Mouse (Mus musculus): ENCODE data around the gene Atp9a.

Atp9a gene

GRCm38 (mm10) chr2:168640460-168640859 is 101.7 kb downstream of the Atp9a start:
- DNase-seq (ENCODE audit: low spot score): no peak

DNA sequence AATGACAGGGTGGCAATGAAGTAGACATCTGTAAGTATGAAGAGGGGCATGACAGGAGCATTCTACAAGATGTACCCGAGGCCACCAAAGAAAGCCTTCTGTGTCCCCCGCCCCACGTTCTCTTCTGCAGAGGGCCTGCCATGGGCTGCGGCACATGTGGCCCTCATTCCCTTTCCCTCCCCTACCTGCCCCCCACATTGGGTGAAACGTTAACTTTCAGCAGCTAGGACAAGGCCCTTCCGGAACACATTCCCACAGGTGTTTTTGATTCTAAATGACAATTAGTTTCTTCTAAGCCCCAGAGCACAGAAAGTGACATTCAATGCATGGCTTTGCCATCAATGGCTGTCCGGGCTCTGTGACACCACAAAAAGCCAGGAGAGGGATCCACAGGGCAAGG is 107.3 kb downstream of the Atp9a start:
- DNase-seq (ENCODE audit: low spot score): no peak

GRCm38 (mm10) chr2:168633301-168633816 is 108.8 kb downstream of the Atp9a start:
- no peak for DNase-seq (ENCODE audit: low spot score)

DNA sequence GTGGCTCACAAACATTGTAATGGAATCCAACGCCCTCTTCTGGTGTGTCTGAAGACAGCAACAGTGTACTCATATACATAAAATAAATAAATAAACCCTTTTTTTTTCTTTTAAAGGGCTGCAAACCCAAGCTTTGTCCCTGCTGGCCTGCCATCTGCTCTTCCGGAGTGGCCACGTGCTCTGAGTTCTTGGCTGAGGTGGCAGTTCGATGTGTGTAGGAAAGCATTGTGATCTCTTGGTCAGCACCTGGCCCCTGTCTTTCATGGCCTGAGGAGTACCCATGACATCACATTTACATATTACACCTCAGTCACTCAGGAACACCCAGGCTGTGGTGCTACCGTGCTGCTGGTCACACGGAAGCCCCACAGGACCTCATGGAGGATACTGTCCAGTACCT is 109.7 kb downstream of the Atp9a start:
- no peak for DNase-seq (ENCODE audit: low spot score)

DNA sequence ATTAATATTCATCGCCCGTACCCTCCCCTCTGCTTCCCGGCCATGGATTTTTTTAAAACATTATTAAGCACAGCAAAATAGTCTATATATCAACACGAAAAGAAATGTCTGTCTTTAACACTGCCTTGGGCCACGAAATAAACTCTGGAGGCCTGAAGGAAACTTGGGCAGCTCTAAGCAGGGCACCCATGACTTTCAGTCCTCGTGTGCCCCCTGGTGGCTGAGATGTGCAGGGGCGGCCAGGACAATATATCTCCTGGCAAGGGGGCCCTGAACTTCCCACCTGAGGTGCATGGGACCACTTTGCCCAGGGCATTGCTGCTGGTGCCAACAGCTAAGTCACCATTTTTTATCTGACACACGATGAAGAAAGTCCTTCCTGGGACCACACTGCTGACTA is 113.4 kb downstream of the Atp9a start:
- peak; percentile 79 for DNase-seq (ENCODE audit: low spot score)

DNA sequence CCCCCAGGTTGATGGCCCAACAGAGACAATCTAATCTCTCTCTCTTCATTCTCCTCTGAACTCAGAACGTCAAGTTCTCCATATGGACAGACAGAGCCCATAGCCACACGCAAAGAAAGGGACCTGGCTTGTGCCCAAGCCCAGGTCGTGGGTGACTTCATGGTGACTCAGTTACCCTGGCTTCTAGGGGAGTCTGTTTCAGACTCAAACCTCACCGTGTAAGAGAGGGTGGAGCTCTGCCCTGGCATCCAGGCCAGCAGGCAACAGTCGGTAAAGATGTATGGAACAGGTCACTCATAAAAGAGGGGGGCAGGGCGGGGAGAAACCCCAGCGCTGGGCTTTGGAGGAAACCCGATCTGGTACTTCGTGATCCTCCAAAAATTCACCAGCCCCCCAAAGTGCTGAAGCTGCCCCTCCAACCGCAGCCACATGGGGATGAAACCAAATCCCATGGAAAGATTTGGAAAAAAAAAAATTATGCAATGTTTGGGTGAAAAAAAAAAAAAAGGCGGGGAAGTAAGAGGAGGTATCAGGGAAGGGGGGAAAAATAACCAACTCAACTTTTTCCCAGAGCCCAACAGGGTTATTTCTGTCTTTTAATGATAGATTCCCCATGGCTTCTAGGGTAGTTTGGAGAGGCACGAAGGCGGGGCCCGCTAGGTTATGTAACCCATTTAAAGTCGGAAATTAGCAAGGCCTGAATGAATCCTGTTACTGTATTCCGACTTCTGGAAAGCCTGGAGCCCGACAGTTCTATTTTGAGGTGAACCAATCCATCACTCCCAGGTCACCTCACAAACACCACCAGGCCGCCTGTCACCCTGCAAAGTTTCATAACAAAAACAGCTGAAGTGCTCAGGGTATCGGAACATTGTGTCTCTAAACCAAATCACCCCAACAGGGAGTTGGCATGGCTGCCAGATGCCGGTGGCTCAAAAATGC is 114.1 kb downstream of the Atp9a start:
- no peak for DNase-seq (ENCODE audit: low spot score)

DNA sequence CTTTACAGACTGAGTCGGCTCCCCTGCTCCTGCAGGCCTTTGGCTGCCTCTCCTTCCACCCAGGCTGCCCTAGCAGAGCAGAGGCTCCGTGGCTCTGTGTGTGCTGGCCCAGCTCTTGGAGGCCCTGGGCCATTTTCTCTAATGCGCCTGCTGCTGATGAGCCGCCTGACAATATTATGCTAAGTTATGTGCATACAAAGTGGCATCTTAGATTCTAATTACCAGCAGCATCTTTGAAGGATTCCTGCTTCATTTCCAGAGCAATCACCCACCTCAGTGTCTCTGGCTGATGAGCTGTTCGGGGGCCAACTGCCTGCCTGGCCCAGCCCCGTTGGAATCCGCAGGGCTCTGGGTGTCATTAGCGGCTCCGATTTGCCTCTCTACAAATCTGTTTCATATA is 115.8 kb downstream of the Atp9a start:
- DNase-seq (ENCODE audit: low spot score): no peak

DNA sequence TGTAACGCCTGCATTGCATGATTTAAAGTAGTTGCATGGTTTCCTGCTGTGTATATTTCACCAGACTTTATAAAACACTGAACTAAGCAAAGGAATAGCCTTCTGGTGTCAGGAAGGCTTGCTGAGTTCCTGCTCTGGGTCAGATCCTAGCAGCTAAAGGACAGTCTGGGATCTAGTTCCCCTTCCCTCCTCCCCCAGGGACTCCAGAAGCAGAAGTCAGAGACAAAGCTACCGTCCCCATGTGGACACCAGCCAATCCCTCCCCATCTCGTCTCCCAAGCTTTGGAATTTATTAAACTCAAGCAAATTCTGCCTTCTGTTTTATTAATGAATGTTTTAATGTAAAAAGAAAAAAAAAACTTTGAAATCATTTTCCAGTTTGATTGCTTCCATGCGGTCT is 117.1 kb downstream of the Atp9a start:
- no peak for DNase-seq (ENCODE audit: low spot score)

DNA sequence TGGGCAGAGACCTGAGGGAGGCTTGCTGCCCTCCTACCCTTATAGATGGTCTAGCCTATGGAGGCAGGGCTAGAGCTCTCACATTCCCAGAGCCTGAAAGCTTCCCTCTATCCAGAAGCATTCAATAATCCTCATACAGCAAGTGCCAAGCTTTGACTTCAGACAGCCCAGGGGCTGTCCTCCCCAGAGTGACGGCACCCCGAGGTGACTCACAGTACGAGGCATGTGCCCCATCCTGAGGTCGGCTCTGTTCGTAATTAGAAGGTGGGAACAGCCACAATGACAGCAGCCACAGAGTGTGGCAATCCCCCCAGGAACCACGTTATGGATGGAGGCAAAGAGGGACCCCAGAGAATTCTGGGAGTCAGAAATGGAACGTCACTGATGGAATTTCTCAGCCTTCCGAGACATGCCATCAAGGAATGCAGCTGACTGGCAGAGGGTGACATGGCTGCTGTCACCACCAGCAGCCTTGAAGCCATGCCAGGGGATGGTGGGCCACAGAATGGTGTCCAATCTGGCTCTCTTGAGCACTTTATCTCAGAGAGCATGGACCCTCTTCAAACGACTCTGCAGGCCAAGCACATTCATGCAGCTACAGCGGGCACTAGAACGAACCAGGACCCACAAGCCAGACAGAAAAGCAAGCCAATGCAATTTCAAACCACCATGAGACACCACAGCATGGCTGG is 121.0 kb downstream of the Atp9a start:
- no peak for DNase-seq (ENCODE audit: low spot score)

DNA sequence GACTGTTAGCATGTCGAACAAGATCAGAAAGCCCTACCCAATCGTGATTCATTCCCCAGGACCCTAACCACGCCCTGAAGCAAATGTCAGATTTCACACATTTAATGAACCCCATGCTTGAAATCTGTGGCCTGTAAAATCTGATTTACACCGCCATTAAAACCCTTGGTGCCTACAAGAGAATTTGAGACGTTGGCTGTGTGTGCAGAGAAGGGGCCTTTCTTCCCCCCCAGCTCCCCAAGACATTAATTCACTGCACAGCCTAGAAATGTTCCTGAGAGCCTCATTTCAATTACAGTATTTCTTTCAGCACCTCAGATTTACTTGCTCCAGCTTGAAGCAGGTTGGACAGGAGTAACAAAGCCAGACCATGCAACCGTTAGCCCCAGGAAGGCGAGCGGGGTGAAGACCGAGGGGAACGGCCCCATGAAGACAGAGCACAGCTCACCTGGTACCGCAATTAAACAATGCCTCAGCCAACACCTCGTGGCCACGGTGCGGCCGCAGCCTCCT is 123.9 kb downstream of the Atp9a start:
- no peak for DNase-seq (ENCODE audit: low spot score)

GRCm38 (mm10) chr2:168615160-168615559 is 127.0 kb downstream of the Atp9a start:
- DNase-seq (ENCODE audit: low spot score): no peak

GRCm38 (mm10) chr2:168614170-168614872 is 127.9 kb downstream of the Atp9a start:
- DNase-seq (ENCODE audit: low spot score): no peak

DNA sequence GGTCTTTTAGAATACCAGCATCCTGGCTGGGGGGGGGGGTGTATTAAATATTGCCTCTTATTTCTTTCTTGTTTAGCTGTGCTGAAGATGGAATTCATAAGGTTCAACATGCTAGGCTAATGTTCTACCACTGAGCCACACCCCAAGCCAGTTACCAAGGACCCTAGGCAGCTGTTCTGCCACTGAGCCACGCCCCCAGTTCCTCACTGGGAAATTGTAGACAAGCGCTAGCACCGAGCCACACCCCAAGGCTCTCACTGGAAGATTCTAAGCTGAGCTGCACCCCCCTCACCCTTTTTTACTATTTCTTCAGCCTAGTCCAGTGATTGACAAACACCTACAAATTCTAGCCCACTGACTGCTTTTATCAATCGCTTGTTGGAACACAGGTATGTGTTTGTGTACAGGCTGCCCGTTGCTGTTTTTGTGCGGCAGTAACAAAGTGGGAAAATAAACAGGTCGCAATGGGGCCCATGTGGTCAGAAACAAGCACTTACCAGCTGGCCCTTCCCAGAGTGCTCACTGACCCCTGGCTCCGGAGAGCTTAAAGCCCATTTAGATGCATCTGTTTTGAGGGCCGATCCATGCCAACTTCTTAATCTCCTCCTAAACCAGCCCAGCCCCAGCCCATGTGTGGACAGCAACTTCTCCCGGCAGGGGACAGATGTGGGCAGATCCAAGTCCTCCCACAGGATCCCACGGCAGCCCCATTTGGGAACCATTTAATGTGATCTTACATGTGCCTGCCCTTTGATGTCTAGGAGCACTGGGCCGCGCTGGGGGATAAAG is 128.9 kb downstream of the Atp9a start:
- no peak for DNase-seq (ENCODE audit: low spot score)

DNA sequence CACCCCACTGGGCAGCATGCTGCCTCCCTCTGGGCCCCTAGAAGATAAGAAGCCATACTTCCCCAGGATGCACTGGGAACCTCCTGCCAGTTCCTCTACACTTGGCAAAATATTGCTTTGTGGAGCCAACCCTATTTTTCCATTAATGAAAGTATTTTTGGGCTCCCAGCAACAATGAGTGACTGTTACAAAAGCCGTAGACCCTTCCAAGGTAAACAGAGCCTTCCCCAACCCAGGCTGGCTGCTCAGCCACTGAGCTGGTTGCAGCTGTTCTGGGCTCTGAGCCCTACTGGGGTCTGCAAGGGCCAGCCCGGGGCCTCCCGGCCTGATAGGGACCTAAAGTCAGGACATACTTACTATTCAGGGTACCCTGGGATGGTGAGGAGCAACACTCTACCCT is 131.3 kb downstream of the Atp9a start:
- DNase-seq (ENCODE audit: low spot score): no peak

DNA sequence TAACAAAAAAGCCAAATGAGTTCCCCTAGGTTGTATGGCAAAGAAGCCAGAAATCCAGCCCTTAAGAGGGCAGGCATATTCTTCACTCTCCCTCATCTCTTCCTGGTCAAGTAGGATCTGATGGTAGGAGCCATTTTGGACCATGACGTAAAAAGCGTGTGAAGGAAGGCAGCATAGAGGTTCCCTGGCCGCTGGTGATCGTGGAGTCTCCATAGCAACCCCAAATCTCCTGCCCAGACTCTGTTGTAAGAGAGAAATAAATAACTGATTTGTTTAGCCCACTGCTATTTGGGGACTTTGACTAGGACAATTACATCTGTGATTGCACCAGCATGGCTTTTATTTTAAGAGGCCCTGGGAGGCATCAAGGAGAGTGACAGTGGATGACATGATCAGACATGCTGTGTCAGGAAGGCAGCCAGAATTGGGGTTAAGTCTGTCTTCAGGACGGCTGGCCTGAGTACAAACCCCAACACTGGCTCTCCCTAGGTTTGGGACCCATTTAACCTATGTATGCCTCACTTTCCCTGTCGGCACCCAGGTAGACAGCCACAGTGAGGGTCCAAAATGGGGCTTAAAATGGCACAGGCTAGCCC is 132.5 kb downstream of the Atp9a start:
- no peak for DNase-seq (ENCODE audit: low spot score)

GRCm38 (mm10) chr2:168608125-168608564 is 134.1 kb downstream of the Atp9a start:
- no peak for DNase-seq (ENCODE audit: low spot score)

DNA sequence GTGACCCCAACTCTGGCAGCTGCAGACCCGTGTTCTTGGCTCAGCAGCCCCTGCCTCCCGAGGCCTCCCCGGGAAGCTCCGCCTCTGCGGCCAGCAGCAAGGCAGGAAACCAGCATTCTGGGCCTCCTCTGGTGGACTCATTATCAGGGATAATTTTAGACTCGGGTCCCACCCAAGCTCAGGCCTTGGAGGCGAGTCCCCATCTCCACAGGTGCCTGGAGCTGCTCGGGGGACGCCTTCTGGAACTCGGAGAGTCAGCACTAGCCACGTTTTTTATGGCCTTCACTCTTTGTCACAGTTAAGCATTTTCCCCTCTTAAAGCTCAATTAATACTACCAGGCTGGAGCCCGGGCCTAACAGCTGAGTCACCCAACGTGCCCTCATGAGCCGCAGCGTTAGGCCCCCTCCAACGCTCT is 137.5 kb downstream of the Atp9a start:
- DNase-seq (ENCODE audit: low spot score): no peak

DNA sequence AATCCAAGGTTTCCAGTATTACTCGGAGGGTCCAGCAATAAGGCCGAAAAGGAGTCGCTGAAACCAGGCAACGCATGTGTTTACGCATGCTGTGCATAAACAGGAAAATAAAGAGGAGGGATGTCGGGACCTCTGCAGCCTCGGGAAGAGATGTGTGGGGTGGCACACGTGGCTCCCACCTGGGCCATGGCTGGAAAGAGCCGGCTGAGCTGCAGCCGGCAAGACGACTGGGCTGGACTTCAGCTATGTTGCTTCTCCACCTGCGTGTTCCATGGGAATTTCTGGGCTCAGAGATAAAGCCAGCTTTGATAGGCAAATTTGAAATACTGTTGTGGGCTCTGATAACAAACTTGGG is 139.8 kb downstream of the Atp9a start:
- DNase-seq (ENCODE audit: low spot score): no peak

DNA sequence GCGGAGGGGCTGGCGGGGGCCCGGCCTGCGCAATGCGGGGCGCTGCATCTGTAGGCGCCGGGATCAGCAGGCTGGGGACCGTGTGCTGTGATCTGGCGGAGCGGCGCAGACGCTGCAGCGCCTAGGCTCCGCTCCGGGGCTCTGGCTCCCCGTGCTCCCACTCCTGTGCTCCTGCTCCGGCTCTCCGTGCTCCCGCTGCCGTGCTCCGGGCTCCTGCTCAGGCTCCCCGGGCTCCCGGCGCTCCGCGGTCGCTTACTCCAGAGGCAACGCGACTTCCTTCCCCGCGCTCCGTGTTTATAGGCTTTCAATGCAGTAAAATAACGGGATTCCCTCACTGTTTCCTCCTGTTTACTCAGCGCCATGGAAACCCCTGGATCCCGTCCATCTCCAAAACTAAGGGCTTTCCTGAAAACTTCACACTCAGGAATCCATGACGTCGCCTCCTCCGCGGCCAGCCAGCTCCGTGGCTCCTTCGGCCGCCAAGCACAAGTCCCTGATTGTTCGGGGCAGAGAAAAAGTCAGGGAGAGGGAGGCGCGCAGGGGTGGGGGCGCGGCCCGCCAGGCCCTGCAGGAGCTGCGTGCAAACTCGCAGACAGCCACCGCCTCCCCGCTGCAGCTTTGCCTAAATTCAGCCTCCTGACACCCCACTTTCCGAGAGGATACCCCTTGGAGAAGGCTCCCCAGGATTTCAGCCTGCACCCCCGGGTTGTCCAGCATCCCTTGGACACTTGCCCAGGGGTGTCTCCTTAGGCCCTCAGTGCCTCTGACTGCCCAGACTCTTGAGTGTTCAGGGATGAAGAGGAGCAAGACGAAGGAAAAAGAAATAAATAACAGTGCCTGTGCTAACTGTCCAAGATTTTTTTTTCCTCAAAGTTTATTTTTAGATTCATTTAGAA is 140.5 kb downstream of the Atp9a start, which contains the start of gene Nfatc2:
TSS of gene Nfatc2 (minus strand) at position 167 of the 896 bp plus-strand sequence.
- DNase-seq (ENCODE audit: low spot score): peak; percentile 69
